Mouse (Mus musculus) forebrain, embryonic 12.5 days (tissue): ENCODE results near the gene Slc25a48. TPM values are rescaled to one million over a fixed set of nuclear protein-coding genes. Genes with fewer than 3 reads are reported as not detected.

Experiments
- ATAC-seq: fragments of 200-750 bp; cut with Nextera tagmentation; 2 replicates; pipeline ENCODE4 v1.8.0; 2017; ENCODE audit warnings: moderate TSS enrichment; ENCODE audit not compliant: low FRiP score
- H3K27ac ChIP-seq: fragments of 300-500 bp; sonication (generic); 2 replicates; pipeline ENCODE4 v1.5.1; 2016; ENCODE audit warnings: mild to moderate bottlenecking
- H3K27me3 ChIP-seq: fragments of 300-500 bp; sonication (generic); 2 replicates; pipeline ENCODE4 v1.6.1; 2016; ENCODE audit warnings: mild to moderate bottlenecking
- H3K36me3 ChIP-seq: fragments of 300-500 bp; sonication (generic); replicated peaks from 2 replicates; pipeline ENCODE4 v1.6.1; 2016; ENCODE audit warnings: mild to moderate bottlenecking
- H3K4me1 ChIP-seq: fragments of 300-500 bp; sonication (generic); 2 replicates; pipeline ENCODE4 v1.6.1; 2016
- H3K4me2 ChIP-seq: fragments of 300-500 bp; sonication (generic); 2 replicates; pipeline ENCODE4 v1.6.1; 2016; ENCODE audit warnings: mild to moderate bottlenecking, moderate library complexity
- H3K4me3 ChIP-seq: fragments of 300-500 bp; sonication (generic); replicated peaks from 2 replicates; pipeline ENCODE4 v1.5.1; 2016; ENCODE audit warnings: mild to moderate bottlenecking
- H3K9ac ChIP-seq: fragments of 300-500 bp; sonication (generic); 2 replicates; pipeline ENCODE4 v1.6.1; 2016; ENCODE audit warnings: mild to moderate bottlenecking
- H3K9me3 ChIP-seq: fragments of 300-500 bp; sonication (generic); 2 replicates; pipeline ENCODE4 v1.6.1; 2016
- WGBS: fragments of 180-500 bp; shearing (Covaris S2); methylation state at CpG from one replicate; pipeline ENCODE4 v1.1.7; 2016; 5-methylcytosine and 5-hydroxymethylcytosine counted together
- polyA plus RNA-seq: library from polyadenylated mRNA; unstranded; fragments of >200 nt; fragmentation: Nextera tagmentation; extraction: Ambion mirVana; gene quantifications from 2 replicates; pipeline ENCODE4 v1.2.1, GENCODE M21; 2016

Slc25a48 gene
- polyA plus RNA-seq: not detected in 2 replicates

DNA sequence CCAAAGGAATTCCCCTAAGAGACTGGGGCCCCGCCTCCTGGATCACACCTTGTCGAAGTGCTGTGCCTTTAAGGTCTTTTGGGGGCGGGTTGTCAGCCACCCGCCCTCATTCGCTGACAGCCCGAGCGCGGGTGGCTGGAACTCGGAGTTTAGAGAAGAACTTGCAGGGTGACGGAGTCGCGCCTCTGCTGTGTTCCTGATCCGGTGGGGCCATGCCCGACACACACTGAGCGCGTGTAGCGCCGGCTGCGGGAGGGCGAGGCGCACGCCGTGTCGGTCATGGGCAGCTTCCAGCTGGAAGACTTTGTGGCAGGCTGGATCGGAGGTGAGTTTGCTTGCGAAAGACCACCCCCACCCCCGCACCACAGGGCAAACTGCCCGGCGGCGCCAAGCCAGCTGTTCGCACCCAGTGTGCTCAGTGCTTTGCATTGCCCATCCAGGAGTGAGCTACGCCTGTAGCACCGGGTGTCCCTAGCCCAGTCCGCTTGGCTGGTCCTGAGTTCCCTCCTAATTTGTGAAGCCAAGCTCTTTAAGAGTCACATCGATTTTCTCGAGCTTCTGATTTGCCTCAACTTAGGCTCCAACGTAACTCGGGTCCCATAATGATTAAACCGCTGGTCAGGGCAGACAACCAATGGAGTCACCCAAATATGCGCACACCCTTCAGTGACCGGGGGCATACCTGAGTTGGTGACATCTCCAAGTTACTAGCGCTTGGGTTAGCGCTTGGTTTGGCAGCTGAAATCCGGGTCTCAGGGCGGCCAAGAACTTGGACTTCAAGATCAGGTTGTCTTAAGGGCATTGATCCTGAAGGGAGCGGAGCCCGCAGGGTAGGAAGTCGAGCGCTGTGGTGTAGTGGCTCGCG is at the start of gene Slc25a48:
Slc25a48 (plus strand) TSS at position 145 of the 865 bp plus-strand sequence.
- WGBS: 5% methylated on average over 51 of the region's 51 CpGs
- Histone ChIP-seq H3K9ac (no peak within 1 kb of the TSS), H3K4me2 (peak within 1 kb of the TSS; percentile 54), H3K27me3 (peaks cover 64% of the 10 kb centered on the region), H3K4me1 (peaks cover 23% of the 10 kb centered on the region), H3K9me3 (no peaks in the 10 kb centered on the region), H3K4me3 (peak within 1 kb of the TSS; percentile 31), H3K36me3 (no peaks in the 10 kb centered on the region), H3K27ac (no peak within 1 kb of the TSS)
- ATAC-seq: no peak

DNA sequence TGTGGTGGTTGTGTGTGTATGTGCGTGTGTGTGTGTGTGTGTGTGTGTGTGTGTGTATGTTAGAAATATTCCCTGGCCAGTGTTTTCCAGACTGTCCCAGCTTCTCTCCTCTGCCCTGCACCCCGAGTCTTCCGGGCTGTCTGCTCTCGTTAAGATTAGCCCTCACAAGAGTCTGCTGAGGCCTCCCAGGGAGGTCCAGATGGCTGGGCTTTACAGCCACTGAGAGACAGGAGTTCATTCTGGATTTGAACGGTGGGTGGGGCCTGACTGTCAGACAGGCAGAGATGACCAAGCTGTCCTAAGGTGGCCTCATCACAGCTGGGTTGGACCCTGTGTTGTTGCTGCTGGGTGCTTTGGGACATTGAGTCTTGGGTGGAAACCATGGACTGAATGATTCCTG is 40.6 kb upstream of the Slc25a48 start:
- Histone ChIP-seq H3K4me2 (no peak overlapping the region), H3K9ac (no peak overlapping the region), H3K4me1 (peaks cover 4% of the 10 kb centered on the region; the same call in 1 of the 2 replicates), H3K4me3 (no peak overlapping the region), H3K27me3 (no peaks in the 10 kb centered on the region; the same call in 1 of the 2 replicates), H3K36me3 (no peaks in the 10 kb centered on the region), H3K27ac (no peak overlapping the region), H3K9me3 (no peaks in the 10 kb centered on the region)
- 51% methylated on average over 5 of the region's 5 CpGs for WGBS
- ATAC-seq: no peak

GRCm38 (mm10) chr13:56401186-56401585 is 37.0 kb upstream of the Slc25a48 start:
- H3K9me3 ChIP-seq: 0 out of 2 replicates have a peak, but pooled peaks cover 4% of the 10 kb centered on the region
- H3K27me3 ChIP-seq: no peaks in the 10 kb centered on the region
- H3K4me2 ChIP-seq: no peak overlapping the region
- WGBS: 45% methylated on average over 4 of the region's 4 CpGs
- H3K36me3 ChIP-seq: no peaks in the 10 kb centered on the region
- H3K9ac ChIP-seq: no peak overlapping the region
- no peak overlapping the region for H3K27ac ChIP-seq
- ATAC-seq: no peak
- peaks cover 4% of the 10 kb centered on the region; the same call in 1 of the 2 replicates for H3K4me1 ChIP-seq
- no peak overlapping the region for H3K4me3 ChIP-seq

DNA sequence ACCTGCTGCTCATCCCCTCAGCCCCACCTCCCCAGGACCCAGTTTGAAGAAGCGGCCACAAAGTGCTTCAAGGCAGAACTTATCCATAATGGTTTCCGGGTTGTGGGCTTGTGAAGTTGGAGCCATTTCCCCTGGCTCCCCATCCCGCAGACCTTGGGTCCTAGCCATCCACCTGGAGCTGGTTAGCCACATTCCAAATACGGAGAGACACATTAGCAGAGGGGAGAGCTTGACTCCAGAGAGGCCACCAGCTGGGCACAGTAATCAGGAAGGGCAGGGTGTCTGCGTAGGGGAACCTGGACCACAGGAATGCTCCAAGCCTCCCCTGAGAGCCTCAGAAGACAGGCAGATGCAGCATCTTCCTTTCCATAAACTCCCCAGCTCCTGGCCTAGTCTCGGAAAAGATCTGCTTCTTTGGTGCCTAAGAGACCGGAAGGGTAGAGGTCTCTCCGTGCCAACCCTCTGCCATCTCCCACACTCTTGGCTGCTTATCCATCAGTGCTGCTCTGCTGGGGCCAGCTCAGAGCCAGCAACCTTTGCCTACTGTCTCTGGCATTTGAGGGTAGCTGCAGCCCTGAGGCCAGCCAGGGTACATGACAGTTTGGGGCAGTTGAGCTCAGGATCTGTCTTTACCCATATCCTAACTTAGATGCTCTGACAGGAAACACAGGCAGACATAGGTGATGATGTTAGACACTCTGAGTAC is 34.6 kb upstream of the Slc25a48 start:
- H3K9ac ChIP-seq: no peak overlapping the region
- no peak overlapping the region for H3K4me3 ChIP-seq
- no peak overlapping the region for H3K27ac ChIP-seq
- 0 out of 2 replicates have a peak, but pooled peaks cover 4% of the 10 kb centered on the region for H3K9me3 ChIP-seq
- no peaks in the 10 kb centered on the region for H3K36me3 ChIP-seq
- no peaks in the 10 kb centered on the region for H3K27me3 ChIP-seq
- ATAC-seq: no peak
- WGBS: 80% methylated on average over 8 of the region's 8 CpGs
- H3K4me2 ChIP-seq: no peak overlapping the region
- H3K4me1 ChIP-seq: no peaks in the 10 kb centered on the region

- 0 out of 2 replicates have a peak, but pooled peaks cover 4% of the 10 kb centered on the region for H3K9me3 ChIP-seq
These were observed 33.5 kb upstream of the Slc25a48 start for GRCm38 (mm10) chr13:56404511-56405140.

DNA sequence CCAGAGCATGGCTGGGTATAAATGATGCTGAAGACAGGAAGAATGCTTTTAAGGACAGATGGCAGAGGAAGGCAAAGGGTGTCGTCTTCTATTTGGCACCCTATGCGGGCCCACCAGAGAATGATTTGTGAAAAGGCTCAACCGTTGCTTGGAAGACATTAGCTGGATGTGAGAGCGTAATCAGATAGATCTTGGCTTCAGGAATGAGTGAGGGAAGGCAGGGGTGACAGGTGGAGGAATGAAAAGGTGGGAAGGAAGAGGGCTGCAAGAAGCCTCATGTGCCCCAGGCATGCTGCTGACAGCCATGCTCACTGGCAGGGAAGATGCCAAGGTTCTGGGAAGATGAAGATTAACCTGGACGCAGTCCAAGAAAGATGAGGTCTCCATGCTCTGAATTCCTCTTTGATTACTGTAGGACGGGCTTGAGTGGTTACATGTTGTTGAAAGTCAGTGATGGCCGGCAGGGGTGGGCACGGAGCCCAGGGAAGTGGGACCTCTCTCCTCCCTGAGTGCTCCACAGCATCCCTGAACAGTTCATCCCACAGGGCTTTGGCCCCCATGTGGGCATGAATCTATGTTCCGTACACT is 25.8 kb upstream of the Slc25a48 start:
- Histone ChIP-seq H3K4me2 (no peak overlapping the region), H3K9ac (no peak overlapping the region), H3K27me3 (no peaks in the 10 kb centered on the region), H3K36me3 (no peaks in the 10 kb centered on the region), H3K4me3 (no peak overlapping the region), H3K4me1 (no peaks in the 10 kb centered on the region; the same call in 1 of the 2 replicates), H3K9me3 (0 out of 2 replicates have a peak, but pooled peaks cover 3% of the 10 kb centered on the region), H3K27ac (no peak overlapping the region)
- 80% methylated on average over 9 of the region's 9 CpGs for WGBS
- ATAC-seq: no peak

More at GRCm38 (mm10) chr13:56404511-56405140, 33.5 kb upstream of the Slc25a48 start:
- Histone ChIP-seq H3K9ac (no peak overlapping the region), H3K4me2 (no peak overlapping the region), H3K36me3 (no peaks in the 10 kb centered on the region), H3K27me3 (no peaks in the 10 kb centered on the region), H3K4me3 (no peak overlapping the region), H3K27ac (no peak overlapping the region), H3K4me1 (no peaks in the 10 kb centered on the region)
- 77% methylated on average over 6 of the region's 6 CpGs for WGBS
- no peak for ATAC-seq

DNA sequence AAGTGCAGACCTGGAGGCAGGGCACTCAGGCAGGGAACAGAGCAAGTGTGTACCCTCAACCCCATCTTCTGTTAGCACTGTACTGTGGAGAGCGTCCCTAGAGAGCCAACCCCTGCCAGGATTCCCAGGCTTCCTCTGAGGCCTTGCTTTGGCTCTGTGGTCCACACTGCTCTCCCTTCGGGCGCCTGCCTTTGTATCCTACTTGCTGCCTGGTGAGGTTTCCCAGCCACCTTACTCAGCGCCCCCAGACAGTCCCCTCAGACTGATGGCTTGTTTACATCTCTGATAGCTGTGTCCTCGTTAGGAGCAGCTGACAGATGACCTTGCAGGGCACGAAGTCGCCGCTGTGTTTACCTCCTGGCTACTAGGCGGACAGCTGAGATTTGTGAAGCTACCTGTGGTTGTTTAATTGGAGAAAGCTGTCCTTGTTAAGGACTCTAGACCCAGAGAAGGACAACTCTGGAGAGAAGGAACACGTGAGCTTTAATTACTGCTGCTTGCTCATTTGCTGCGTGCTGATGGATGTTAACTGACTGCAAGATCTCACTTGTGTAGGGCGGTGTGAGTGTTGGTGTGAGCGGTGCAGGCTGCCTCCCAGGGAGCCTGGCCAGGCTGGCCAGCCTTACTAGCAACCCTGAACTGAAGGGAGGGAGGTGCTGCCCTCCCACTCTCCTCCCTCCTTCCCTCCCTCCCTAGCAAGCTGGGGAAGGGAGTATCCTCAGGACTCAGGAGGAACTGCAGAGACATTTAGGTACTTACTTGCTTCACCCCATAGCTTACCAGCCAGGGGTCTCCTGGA is 19.3 kb upstream of the Slc25a48 start:
- no peaks in the 10 kb centered on the region for H3K36me3 ChIP-seq
- 42% methylated on average over 13 of the region's 13 CpGs for WGBS
- no peak overlapping the region for H3K27ac ChIP-seq
- H3K4me2 ChIP-seq: no peak overlapping the region
- no peak overlapping the region for H3K4me3 ChIP-seq
- H3K4me1 ChIP-seq: peaks cover 3% of the 10 kb centered on the region; the same call in 1 of the 2 replicates
- ATAC-seq: no peak
- no peak overlapping the region for H3K9ac ChIP-seq
- H3K27me3 ChIP-seq: peaks cover 20% of the 10 kb centered on the region; the same call in 1 of the 2 replicates
- H3K9me3 ChIP-seq: 0 out of 2 replicates have a peak, but pooled peaks cover 2% of the 10 kb centered on the region

- WGBS: 78% methylated on average over 6 of the region's 6 CpGs
- Histone ChIP-seq H3K27ac (no peak overlapping the region), H3K9me3 (no peaks in the 10 kb centered on the region), H3K4me3 (no peak overlapping the region), H3K4me1 (peaks cover 3% of the 10 kb centered on the region; the same call in 1 of the 2 replicates), H3K36me3 (no peaks in the 10 kb centered on the region), H3K27me3 (peaks cover 21% of the 10 kb centered on the region; the same call in 1 of the 2 replicates), H3K4me2 (no peak overlapping the region), H3K9ac (no peak overlapping the region)
- no peak for ATAC-seq
These were observed 18.6 kb upstream of the Slc25a48 start for GRCm38 (mm10) chr13:56419538-56419937.

- peaks cover 31% of the 10 kb centered on the region; the same call in 1 of the 2 replicates for H3K27me3 ChIP-seq
- ATAC-seq: 0 out of 2 replicates have a peak, but pooled peaks have one; percentile 49
- H3K4me1 ChIP-seq: 0 out of 2 replicates have a peak, but pooled peaks cover 3% of the 10 kb centered on the region
- no peaks in the 10 kb centered on the region for H3K9me3 ChIP-seq
- H3K9ac ChIP-seq: no peak overlapping the region
- no peak overlapping the region for H3K27ac ChIP-seq
- no peaks in the 10 kb centered on the region for H3K36me3 ChIP-seq
- WGBS: 33% methylated on average over 16 of the region's 16 CpGs
- H3K4me3 ChIP-seq: no peak overlapping the region
- no peak overlapping the region for H3K4me2 ChIP-seq
These were observed 16.0 kb upstream of the Slc25a48 start for GRCm38 (mm10) chr13:56422072-56422723.

DNA sequence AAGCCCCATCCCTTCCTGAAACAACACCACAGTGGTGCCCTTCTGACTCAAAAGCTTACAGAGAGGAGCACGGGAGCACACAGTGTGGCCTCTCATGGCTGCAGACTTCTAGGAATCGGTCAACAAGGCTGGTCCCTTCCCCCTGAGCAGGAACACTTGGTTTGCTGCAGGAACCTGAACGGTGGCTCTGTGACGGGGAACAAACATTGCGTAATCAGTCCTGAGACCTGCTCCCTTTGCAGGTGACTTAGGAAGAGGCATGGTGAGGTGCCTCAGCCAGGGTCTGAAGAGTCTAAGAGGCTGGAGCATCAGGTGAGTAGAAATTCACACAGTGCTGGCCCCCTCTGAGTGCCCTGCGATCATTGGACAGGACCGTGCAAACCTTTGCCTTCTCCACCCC is 12.2 kb upstream of the Slc25a48 start:
- Histone ChIP-seq H3K4me2 (no peak overlapping the region), H3K9me3 (no peaks in the 10 kb centered on the region), H3K27me3 (peaks cover 40% of the 10 kb centered on the region), H3K36me3 (no peaks in the 10 kb centered on the region), H3K4me3 (no peak overlapping the region), H3K9ac (no peak overlapping the region), H3K4me1 (0 out of 2 replicates have a peak, but pooled peaks cover 3% of the 10 kb centered on the region), H3K27ac (no peak overlapping the region)
- 93% methylated on average over 7 of the region's 7 CpGs for WGBS
- ATAC-seq: no peak
